Mouse (Mus musculus): ENCODE results near the gene Actr3b. TPM values are rescaled to one million over a fixed set of nuclear protein-coding genes. Genes with fewer than 3 reads are reported as not detected.

The Actr3b gene
- total RNA-seq, 2 experiments from 2014 or later = 18.2 to 20.3 TPM

DNA sequence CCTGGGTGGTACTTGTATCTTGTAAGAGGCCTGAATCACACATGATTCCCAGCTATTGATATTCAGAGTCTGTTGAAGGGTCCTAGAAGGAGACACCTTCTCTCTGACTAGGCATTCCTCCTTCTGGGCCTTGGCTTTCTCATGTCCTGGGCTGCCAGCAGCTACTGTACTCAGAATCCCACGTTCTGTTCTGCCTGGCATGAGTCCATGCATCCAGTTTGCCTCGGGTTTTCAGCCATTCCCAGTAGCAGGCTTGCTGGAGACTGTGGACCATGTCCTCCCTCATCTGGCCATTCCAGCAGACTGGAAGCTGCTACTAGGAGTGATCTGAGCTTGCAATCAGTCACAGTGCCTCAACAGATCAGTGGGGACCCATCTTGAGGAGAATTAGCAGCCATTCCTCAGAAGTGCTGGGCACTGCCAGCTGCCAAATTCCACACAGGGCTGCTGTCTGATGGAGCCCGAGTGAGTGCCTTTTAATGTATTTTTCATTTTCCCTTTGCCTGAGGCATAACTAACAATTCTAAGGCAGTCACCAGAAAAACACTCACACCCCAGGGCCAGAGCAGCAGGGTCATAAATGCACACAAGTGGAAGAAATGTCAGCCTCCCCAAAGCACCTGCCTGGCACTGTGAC, 130.1 kb downstream of the Actr3b start:
- no peak for DNase-seq

DNA sequence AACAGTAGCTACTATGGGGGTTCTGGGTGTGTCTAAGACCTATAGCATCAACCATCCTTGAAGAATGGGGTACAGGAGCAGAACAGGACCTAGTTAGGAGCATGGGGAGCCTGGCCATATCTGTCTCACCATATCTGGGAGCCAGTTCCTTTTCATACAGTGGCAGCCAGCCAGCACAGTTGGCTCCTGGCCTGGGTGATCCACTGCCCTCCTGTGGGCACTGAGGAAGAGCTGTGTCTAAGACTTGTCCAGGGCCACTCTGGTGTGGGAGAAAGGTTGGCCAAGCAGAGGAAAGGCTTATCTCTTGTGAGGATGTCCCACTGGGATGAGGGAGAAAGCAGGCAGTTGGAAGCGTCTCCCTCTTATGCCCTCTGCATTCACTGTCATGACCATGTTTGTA, 131.5 kb downstream of the Actr3b start:
- DNase-seq = peak; percentile 82

Other genes with a start within 250 kb of the Actr3b start
- not detected for gene Cct8l1, start 243.9 kb upstream of the Actr3b start, total RNA-seq (2021)
- 10 to 100 TPM in 1 of 2 experiments, 1 to 10 TPM in 1; 9.5 to 10.2 TPM for gene Xrcc2, start 54.2 kb upstream of the Actr3b start, total RNA-seq (2021)
- gene Gm21663, start 182.4 kb downstream of the Actr3b start, total RNA-seq (2021) = not detected
- gene Gm21671, start 194.4 kb downstream of the Actr3b start, total RNA-seq (2021) = not detected
- gene Gm21680, start 212.7 kb downstream of the Actr3b start, total RNA-seq (2021) = not detected
- gene Gm21698, start 228.7 kb downstream of the Actr3b start, total RNA-seq (2021) = not detected
- not detected for gene Gm1979, start 244.8 kb downstream of the Actr3b start, total RNA-seq (2021)